Mouse (Mus musculus) kidney, postnatal 4 days (tissue): ENCODE results near the gene Hoxc6.
A peak's percentile ranks its signal among the peaks of the same experiment; 100 is the strongest.

Experiments
- DNase-seq, 2 experiments: peaks; one replicate each; pipeline ENCODE4 v3.0.0; 2021; ENCODE audit warnings: mixed read lengths in 2 of 2

The Hoxc6 gene

GRCm38 (mm10) chr15:102969296-102969695 is 28.8 kb upstream of the Hoxc6 start:
- DNase-seq, result no peak

- peak in 1 of 2 experiments; percentile 77 for DNase-seq
These were observed 27.3 kb upstream of the Hoxc6 start for GRCm38 (mm10) chr15:102970740-102971139.

- peak in 1 of 2 experiments; percentile 39 for DNase-seq
These were observed 25.8 kb upstream of the Hoxc6 start for GRCm38 (mm10) chr15:102972254-102972653.

- peak in 1 of 2 experiments; percentile 34 for DNase-seq
These were observed 25.3 kb upstream of the Hoxc6 start for GRCm38 (mm10) chr15:102972753-102973152.

- no peak for DNase-seq
These were observed 23.0 kb upstream of the Hoxc6 start for GRCm38 (mm10) chr15:102975034-102975433.

GRCm38 (mm10) chr15:102975688-102976111 is 22.4 kb upstream of the Hoxc6 start:
- peak; percentile 74 to 83 for DNase-seq

- peak; percentile 58 to 73 for DNase-seq
These were observed 21.9 kb upstream of the Hoxc6 start, which contains the start of gene Hoxc9 for GRCm38 (mm10) chr15:102976171-102976570. Hoxc9 (plus strand) TSS chr15:102976439.

GRCm38 (mm10) chr15:102976631-102977422 is 21.2 kb upstream of the Hoxc6 start:
- DNase-seq, result peak; percentile 63 to 75

- DNase-seq, result peak; percentile 42 to 56
These were observed 20.6 kb upstream of the Hoxc6 start for GRCm38 (mm10) chr15:102977423-102977974.

- peak in 1 of 2 experiments; percentile 63 for DNase-seq
These were observed 19.2 kb upstream of the Hoxc6 start for GRCm38 (mm10) chr15:102978615-102979515.

- DNase-seq, result no peak
These were observed 18.1 kb upstream of the Hoxc6 start for GRCm38 (mm10) chr15:102979936-102980335.

GRCm38 (mm10) chr15:102980352-102980751 is 17.7 kb upstream of the Hoxc6 start:
- peak; percentile 39 to 48 for DNase-seq

- peak; percentile 44 to 60 for DNase-seq
These were observed 17.1 kb upstream of the Hoxc6 start for GRCm38 (mm10) chr15:102980912-102981311.

- peak; percentile 82 to 89 for DNase-seq
These were observed 16.4 kb upstream of the Hoxc6 start for GRCm38 (mm10) chr15:102981379-102982288.

GRCm38 (mm10) chr15:102983716-102984115 is 14.3 kb upstream of the Hoxc6 start:
- DNase-seq, result peak; percentile 55 to 62

- DNase-seq, result peak; percentile 44 to 60
These were observed 13.5 kb upstream of the Hoxc6 start for GRCm38 (mm10) chr15:102984521-102984920.

GRCm38 (mm10) chr15:102984925-102985324 is 13.1 kb upstream of the Hoxc6 start:
- peak; percentile 43 to 62 for DNase-seq

- peak; percentile 97 to 99 for DNase-seq
These were observed 10.8 kb upstream of the Hoxc6 start for GRCm38 (mm10) chr15:102987124-102987833.

- no peak for DNase-seq
These were observed 10.0 kb upstream of the Hoxc6 start for GRCm38 (mm10) chr15:102988078-102988477.

GRCm38 (mm10) chr15:102990461-102991397 is 7.3 kb upstream of the Hoxc6 start, which contains the start of gene Hoxc8:
Hoxc8 (plus strand) TSS chr15:102990607.
- peak; percentile 78 to 87 for DNase-seq
